Mouse (Mus musculus) kidney, embryonic 16.5 days (tissue): Measurements from ENCODE around the gene BC005624. TPM values are rescaled to one million over a fixed set of nuclear protein-coding genes. Genes with fewer than 3 reads are reported as not detected.

Source experiments
- ATAC-seq: fragments of 200-750 bp; cut with Nextera tagmentation; 2 replicates; pipeline ENCODE4 v1.8.0; 2017; ENCODE audit warnings: moderate TSS enrichment; ENCODE audit not compliant: low FRiP score, low TSS enrichment
- H3K27ac ChIP-seq: fragments of 300-500 bp; sonication (generic); 2 replicates; pipeline ENCODE4 v1.5.1; 2014; ENCODE audit warnings: low read length
- H3K27me3 ChIP-seq: fragments of 300-500 bp; sonication (generic); 2 replicates; pipeline ENCODE4 v1.6.1; 2014; ENCODE audit warnings: low read length, control low read depth, mixed read lengths; ENCODE audit not compliant: insufficient read depth
- H3K36me3 ChIP-seq: fragments of 300-500 bp; sonication (generic); 2 replicates; pipeline ENCODE4 v1.6.1; 2014; ENCODE audit warnings: low read length, control low read depth, mixed read lengths; ENCODE audit not compliant: insufficient read depth
- H3K4me1 ChIP-seq: fragments of 300-500 bp; sonication (generic); 2 replicates; pipeline ENCODE4 v1.6.1; 2014; ENCODE audit warnings: low read length, control low read depth, mixed read lengths; ENCODE audit not compliant: insufficient read depth
- H3K4me2 ChIP-seq: fragments of 300-500 bp; sonication (generic); replicated peaks from 2 replicates; pipeline ENCODE4 v1.6.1; 2014; ENCODE audit warnings: low read depth, low read length
- H3K4me3 ChIP-seq: fragments of 300-500 bp; sonication (generic); 2 replicates; pipeline ENCODE4 v1.5.1; 2014; ENCODE audit warnings: mild to moderate bottlenecking, low read length
- H3K9ac ChIP-seq: fragments of 300-500 bp; sonication (generic); replicated peaks from 2 replicates; pipeline ENCODE4 v1.6.1; 2014; ENCODE audit warnings: low read length
- H3K9me3 ChIP-seq: fragments of 300-500 bp; sonication (generic); 2 replicates; pipeline ENCODE4 v1.6.1; 2016; ENCODE audit warnings: low read length, control low read depth
- WGBS: fragments of 180-500 bp; shearing (Covaris S2); extraction: QIAGEN DNeasy Blood & Tissue Kit; methylation state at CpG from one replicate; pipeline ENCODE4 v1.1.7; 2014; 5-methylcytosine and 5-hydroxymethylcytosine counted together
- polyA plus RNA-seq: library from polyadenylated mRNA; unstranded; fragments of >200 nt; fragmentation: Nextera tagmentation; extraction: Ambion mirVana; gene quantifications from 2 replicates; pipeline ENCODE4 v1.2.1, GENCODE M21; 2015

BC005624 gene
- polyA plus RNA-seq, 1 experiment from 2014 or later, result 63.0 TPM

DNA sequence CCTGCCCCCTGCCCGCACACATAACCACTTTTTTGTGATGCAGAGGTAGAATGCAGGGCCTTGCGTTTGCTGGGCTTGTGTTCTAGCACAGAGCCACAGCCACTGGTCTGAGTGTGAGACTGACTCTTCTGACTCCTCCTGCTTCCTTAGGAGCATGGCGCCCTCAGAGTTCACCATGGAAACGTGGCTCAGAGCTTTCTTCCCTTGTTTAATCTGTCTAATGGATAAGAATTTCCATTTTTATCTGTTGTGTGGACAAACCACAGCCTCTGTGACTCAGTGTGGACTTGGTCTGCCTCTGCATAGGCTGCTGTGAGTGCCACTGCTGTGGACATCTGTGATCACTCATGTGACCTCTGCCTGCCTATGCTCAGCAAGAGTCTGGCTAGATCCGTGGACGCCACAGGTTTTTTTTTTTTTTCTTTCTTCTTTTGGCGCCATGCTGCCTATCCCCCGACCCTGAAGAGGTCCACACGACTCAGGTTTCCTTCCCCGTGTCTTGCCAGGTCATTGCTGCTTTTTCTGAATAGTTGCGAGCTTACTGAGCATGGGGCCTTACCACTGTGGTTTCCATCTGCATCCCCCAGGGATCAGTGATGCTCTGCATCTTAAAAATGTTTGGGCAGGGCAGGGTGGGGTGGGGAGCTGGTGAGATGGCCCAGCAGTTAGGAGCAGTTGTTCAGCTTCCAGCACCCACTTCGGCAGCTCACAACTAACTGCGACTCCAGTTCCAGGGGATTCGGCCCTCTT, 31.5 kb upstream of the BC005624 start:
- ATAC-seq, result no peak

DNA sequence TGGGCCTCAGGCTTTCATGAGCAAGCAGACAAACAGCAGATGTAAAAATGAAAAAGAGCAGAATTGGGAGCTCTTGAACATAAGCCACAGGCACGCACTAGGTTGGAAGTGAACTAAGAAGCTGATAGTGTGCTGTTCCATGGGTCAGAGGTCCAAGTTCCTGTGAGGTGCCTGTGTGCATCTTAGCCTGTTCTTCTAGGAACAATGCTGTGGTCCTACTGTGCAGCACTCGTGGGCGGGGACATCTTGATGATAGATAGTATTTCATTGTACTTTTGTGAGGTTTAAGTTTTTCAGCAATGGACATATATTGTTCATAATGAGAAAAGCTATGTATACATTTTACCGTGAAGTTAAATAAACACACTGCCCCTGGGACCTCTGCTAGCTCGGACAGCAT, 25.2 kb upstream of the BC005624 start:
- Histone ChIP-seq H3K4me2 (no peak overlapping the region), H3K9ac (no peak overlapping the region), H3K36me3 (peaks cover 16% of the 10 kb centered on the region; the same call in 1 of the 2 replicates), H3K9me3 (no peaks in the 10 kb centered on the region), H3K27me3 (no peaks in the 10 kb centered on the region), H3K27ac (no peak overlapping the region), H3K4me1 (no peaks in the 10 kb centered on the region), H3K4me3 (no peak overlapping the region)
- 88% methylated on average over 5 of the region's 5 CpGs for WGBS
- ATAC-seq, result no peak

More for the DNA sequence above, 31.5 kb upstream of the BC005624 start:
- Histone ChIP-seq H3K4me2 (no peak overlapping the region), H3K4me1 (no peaks in the 10 kb centered on the region), H3K9me3 (no peaks in the 10 kb centered on the region), H3K27me3 (no peaks in the 10 kb centered on the region), H3K9ac (no peak overlapping the region), H3K4me3 (no peak overlapping the region), H3K27ac (no peak overlapping the region), H3K36me3 (peaks cover 19% of the 10 kb centered on the region)
- WGBS, result 65% methylated on average over 14 of the region's 14 CpGs

DNA sequence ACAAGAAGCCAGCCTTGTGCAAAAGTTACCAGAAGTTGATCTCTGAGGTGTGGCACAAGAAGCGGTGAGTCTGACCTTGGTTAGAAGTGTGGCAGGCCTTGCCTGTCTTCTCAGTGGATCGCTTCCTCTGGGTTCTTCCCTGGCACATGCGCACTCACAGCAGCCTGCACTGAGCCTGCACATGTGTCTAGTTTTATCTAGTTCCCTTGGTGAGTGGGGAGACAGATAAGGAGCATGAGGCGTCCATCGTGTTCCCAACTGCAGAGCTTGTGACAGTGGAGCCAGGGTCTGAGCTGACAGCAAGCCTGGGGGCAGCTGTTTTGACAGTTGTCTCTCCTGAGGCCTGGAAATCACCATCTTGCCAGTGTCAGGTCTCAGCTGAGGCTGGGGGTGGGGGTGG, 24.4 kb upstream of the BC005624 start:
- H3K36me3 ChIP-seq, result peaks cover 17% of the 10 kb centered on the region; the same call in 1 of the 2 replicates
- WGBS, result 78% methylated on average over 5 of the region's 5 CpGs
- no peak for ATAC-seq
- no peaks in the 10 kb centered on the region for H3K9me3 ChIP-seq
- no peak overlapping the region for H3K9ac ChIP-seq
- no peak overlapping the region for H3K4me3 ChIP-seq
- H3K4me2 ChIP-seq, result no peak overlapping the region
- no peak overlapping the region for H3K27ac ChIP-seq
- H3K4me1 ChIP-seq, result no peaks in the 10 kb centered on the region
- H3K27me3 ChIP-seq, result no peaks in the 10 kb centered on the region

DNA sequence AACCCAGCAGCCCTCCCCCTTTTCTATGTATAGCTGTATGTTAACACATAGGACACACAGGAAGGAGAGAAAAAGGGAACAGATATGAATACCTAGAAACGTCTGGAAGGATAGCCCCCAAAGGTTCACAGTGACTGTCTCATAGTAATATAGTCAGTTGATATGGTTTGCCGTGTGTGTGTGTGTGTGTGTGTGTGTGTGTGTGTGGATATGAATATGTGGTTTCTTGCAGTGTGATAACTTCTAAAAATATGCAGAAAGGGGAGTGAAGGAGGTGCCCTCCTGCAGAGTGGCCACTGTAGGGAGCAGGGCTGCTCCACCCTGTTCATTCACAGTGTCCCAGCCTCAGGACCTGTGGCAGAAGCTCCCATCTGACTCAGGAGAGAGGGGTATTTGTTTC, 23.5 kb upstream of the BC005624 start:
- Histone ChIP-seq H3K27ac (no peak overlapping the region), H3K27me3 (no peaks in the 10 kb centered on the region), H3K9me3 (no peaks in the 10 kb centered on the region), H3K36me3 (peaks cover 14% of the 10 kb centered on the region; the same call in 1 of the 2 replicates), H3K4me3 (no peak overlapping the region), H3K4me1 (no peaks in the 10 kb centered on the region), H3K9ac (no peak overlapping the region), H3K4me2 (no peak overlapping the region)
- ATAC-seq, result no peak
- 73% methylated on average over 2 of the region's 2 CpGs for WGBS

DNA sequence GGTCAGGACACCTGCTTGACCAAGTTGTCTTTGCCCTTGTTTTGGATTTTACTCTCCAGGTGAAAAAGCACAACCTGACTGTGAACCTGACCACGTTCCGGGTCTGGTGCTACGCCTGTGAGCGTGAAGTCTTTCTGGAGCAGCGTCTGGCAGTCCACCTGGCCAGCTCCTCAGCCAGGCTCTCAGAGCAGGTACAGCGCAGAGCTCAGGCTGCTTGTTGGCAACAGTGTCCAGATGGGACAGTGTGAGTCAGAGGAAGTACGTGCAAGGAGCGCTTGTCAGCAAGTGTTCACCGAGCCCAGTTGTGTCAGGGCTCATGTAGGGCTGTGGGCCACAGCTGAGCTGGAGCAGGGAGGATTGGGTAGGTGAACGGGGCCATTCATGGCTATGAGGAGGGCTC, 20.9 kb upstream of the BC005624 start:
- Histone ChIP-seq H3K9me3 (no peaks in the 10 kb centered on the region), H3K36me3 (peaks cover 20% of the 10 kb centered on the region; the same call in 1 of the 2 replicates), H3K27ac (no peak overlapping the region), H3K4me2 (no peak overlapping the region), H3K9ac (no peak overlapping the region), H3K27me3 (no peaks in the 10 kb centered on the region), H3K4me3 (no peak overlapping the region), H3K4me1 (no peaks in the 10 kb centered on the region)
- no peak for ATAC-seq
- 90% methylated on average over 10 of the region's 10 CpGs for WGBS

DNA sequence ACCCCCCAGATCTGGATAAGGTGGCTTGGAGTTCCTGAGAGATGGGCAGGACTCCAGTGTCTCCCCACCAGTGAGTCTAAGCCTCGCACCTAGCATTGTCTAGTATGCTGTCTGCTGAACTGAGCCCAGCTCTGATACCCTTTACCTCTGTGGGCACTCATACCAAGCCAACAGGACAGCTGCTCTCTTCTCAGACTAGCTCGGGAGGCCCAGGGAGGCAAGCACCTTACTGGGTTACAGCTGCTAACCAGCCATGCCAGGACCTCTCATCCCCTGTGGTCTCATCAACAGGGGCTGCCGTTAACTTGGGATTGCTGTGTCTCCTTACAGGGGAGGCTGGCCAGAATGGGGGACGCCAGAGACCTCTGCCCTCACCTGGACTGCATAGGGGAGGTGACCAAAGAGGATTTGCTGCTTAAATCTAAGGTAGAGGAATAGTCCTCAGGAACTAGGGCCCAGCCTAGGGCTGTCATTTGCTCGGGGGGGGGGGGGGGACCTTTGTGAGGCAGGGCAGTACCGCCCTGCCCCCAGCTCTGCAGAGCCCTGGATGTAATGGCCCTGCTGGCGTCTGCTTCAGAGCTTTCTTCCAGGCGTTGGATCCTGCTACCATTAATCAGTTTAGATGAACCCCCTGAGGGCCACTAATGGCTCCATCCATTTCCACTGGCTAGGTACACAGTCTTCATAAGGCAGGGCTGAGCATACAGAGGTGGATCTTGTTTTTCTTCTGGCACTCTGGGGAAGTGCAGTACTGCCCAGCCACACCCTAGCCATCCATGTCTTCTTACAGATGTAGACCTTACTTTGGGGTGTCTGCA, 16.7 kb upstream of the BC005624 start:
- no peak overlapping the region for H3K4me2 ChIP-seq
- H3K27ac ChIP-seq, result no peak overlapping the region
- H3K4me3 ChIP-seq, result no peak overlapping the region
- no peak overlapping the region for H3K9ac ChIP-seq
- no peak; the same call in 1 of the 2 replicates for ATAC-seq
- 60% methylated on average over 8 of the region's 8 CpGs for WGBS
- no peaks in the 10 kb centered on the region for H3K9me3 ChIP-seq
- H3K36me3 ChIP-seq, result peaks cover 13% of the 10 kb centered on the region; the same call in 1 of the 2 replicates
- peaks cover 6% of the 10 kb centered on the region for H3K4me1 ChIP-seq
- H3K27me3 ChIP-seq, result no peaks in the 10 kb centered on the region

DNA sequence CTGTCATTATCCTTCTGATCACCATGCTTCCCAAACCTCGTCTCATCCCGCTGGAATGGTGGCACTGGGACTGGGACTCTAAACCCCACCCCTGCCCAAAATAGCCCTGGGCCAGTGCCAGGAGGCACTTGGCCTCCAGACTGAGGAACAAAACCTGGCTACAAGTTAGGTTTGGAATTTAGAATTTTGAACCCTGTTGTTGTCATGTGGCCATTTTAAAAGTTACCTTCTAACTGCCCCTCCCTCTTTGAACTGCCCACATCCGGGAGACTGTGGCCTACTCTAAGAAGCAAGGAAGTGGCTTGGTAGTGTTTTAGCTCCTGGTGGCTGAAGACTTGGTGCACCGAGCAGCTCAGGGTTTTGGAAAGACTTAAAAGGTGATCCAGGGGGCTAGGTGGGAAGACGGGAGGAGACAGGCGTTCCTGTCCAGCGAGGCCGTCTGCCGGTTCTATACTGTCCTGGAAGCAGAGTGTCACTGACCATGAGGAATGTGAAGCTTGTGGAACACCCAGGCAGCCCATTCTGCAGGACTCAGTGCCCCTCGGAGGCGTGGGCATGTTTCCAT, 13.5 kb upstream of the BC005624 start:
- no peak overlapping the region for H3K27ac ChIP-seq
- H3K36me3 ChIP-seq, result peaks cover 6% of the 10 kb centered on the region; the same call in 1 of the 2 replicates
- H3K4me2 ChIP-seq, result no peak overlapping the region
- ATAC-seq, result peak; percentile 51; the same call in 1 of the 2 replicates
- H3K9me3 ChIP-seq, result no peaks in the 10 kb centered on the region
- 58% methylated on average over 11 of the region's 11 CpGs for WGBS
- H3K27me3 ChIP-seq, result no peaks in the 10 kb centered on the region
- peaks cover 6% of the 10 kb centered on the region for H3K4me1 ChIP-seq
- no peak overlapping the region for H3K4me3 ChIP-seq
- no peak overlapping the region for H3K9ac ChIP-seq

DNA sequence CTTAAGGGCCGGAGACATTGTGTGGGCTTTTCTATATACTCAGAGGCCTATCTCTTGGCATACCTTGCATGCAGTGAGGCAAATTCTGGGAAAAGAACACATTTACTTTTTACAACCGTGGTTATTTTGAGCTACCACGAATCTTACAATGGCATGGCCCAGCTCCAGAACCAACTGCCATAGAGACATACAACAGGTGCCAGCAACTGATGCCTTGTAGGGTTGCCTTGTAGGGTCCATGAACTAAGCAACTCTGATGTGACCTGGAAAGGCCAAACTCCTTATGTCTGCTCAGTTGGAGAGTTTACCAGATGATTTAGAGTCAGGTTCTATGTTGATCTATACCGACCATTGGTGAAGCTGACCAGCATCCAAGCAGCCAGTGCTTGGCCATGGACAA, 12.9 kb upstream of the BC005624 start:
- 90% methylated on average over 4 of the region's 4 CpGs for WGBS
- ATAC-seq, result no peak
- H3K36me3 ChIP-seq, result peaks cover 1% of the 10 kb centered on the region; the same call in 1 of the 2 replicates

DNA sequence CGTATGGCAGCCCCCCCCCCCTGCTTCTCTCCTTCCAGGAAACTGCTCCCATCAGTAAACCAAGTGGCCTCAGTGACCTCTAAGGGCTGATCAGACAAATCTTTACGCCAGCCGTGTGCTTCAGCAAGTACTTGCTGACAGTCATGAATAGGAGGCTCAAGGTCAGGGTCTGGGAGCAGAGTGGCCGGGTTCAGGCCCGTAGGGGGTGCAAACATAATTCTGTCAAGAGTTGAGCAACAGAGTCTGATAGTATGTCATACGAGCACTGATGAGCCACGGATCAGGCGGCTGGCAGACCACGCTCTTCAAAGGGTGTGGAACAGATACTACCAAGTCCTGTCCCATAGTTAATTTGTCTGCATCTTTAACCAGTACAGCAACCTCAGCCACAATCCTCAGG, 8.2 kb upstream of the BC005624 start:
- Histone ChIP-seq H3K4me3 (no peak overlapping the region), H3K27ac (no peak overlapping the region), H3K9me3 (no peaks in the 10 kb centered on the region), H3K4me2 (no peak overlapping the region), H3K4me1 (peaks cover 10% of the 10 kb centered on the region), H3K27me3 (no peaks in the 10 kb centered on the region), H3K36me3 (no peaks in the 10 kb centered on the region), H3K9ac (no peak overlapping the region)
- ATAC-seq, result no peak
- WGBS, result 65% methylated on average over 9 of the region's 9 CpGs

More for the DNA sequence above, 12.9 kb upstream of the BC005624 start:
- Histone ChIP-seq H3K9me3 (no peaks in the 10 kb centered on the region), H3K27me3 (no peaks in the 10 kb centered on the region), H3K4me1 (peaks cover 6% of the 10 kb centered on the region), H3K9ac (no peak overlapping the region), H3K4me3 (no peak overlapping the region), H3K27ac (no peak overlapping the region), H3K4me2 (no peak overlapping the region)
